Mouse (Mus musculus) limb, embryonic 15.5 days (tissue): ENCODE results near the gene Gm5269. TPM values are rescaled to one million over a fixed set of nuclear protein-coding genes. Genes with fewer than 3 reads are reported as not detected.

Source experiments
- ATAC-seq: fragments of 200-750 bp; cut with Nextera tagmentation; 2 replicates; pipeline ENCODE4 v1.8.0; 2017; ENCODE audit warnings: low read depth, moderate TSS enrichment; ENCODE audit not compliant: insufficient number of reproducible peaks, low FRiP score, low TSS enrichment
- H3K27ac ChIP-seq: fragments of 300-500 bp; sonication (generic); 2 replicates; pipeline ENCODE4 v1.5.1; 2015; ENCODE audit warnings: moderate library complexity, mild to moderate bottlenecking, inconsistent platforms
- H3K27me3 ChIP-seq: fragments of 300-500 bp; sonication (generic); 2 replicates; pipeline ENCODE4 v1.6.1; 2015; ENCODE audit warnings: inconsistent platforms
- H3K36me3 ChIP-seq: fragments of 300-500 bp; sonication (generic); 2 replicates; pipeline ENCODE4 v1.6.1; 2015; ENCODE audit warnings: inconsistent platforms
- H3K4me1 ChIP-seq: fragments of 300-500 bp; sonication (generic); 2 replicates; pipeline ENCODE4 v1.6.1; 2015; ENCODE audit warnings: inconsistent platforms
- H3K4me2 ChIP-seq: fragments of 300-500 bp; sonication (generic); 2 replicates; pipeline ENCODE4 v1.6.1; 2015; ENCODE audit warnings: mild to moderate bottlenecking, inconsistent platforms
- H3K4me3 ChIP-seq: fragments of 300-500 bp; sonication (generic); 2 replicates; pipeline ENCODE4 v1.5.1; 2015; ENCODE audit warnings: mild to moderate bottlenecking, inconsistent platforms
- H3K9ac ChIP-seq: fragments of 300-500 bp; sonication (generic); 2 replicates; pipeline ENCODE4 v1.6.1; 2015; ENCODE audit warnings: inconsistent platforms
- H3K9me3 ChIP-seq: fragments of 300-500 bp; sonication (generic); 2 replicates; pipeline ENCODE4 v1.6.1; 2016; ENCODE audit warnings: inconsistent platforms
- WGBS: fragments of 180-500 bp; shearing (Covaris S2); methylation state at CpG from one replicate; pipeline ENCODE4 v1.1.7; 2015; 5-methylcytosine and 5-hydroxymethylcytosine counted together
- polyA plus RNA-seq: library from polyadenylated mRNA; unstranded; fragments of >200 nt; fragmentation: Nextera tagmentation; extraction: Ambion mirVana; gene quantifications from 2 replicates; pipeline ENCODE4 v1.2.1, GENCODE M21; 2015

The Gm5269 gene
- polyA plus RNA-seq, result not detected in 2 replicates

DNA sequence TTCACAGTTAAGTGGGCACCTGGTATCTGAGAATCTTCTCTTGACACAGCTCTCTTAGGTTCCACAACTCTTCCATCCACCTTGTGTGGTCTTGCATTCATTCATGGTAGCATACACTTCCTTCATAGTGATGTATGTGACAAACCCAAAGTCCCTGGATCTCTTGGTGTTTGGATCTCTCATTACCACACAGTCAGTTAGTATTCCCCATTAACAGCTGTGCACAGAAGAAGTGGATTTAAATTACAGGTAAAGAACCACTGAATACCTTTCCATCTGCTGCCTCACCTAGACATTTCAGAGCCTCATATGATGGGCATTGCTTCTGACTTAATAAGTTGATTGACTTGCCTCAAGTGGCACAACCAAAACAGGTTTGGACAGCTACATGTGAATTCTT, at the start of gene Gm5269:
Gene Gm5269 (minus strand): TSS at position 101 of the 400 bp plus-strand sequence.
- no peaks in the 10 kb centered on the region for H3K27me3 ChIP-seq
- ATAC-seq, result no peak

DNA sequence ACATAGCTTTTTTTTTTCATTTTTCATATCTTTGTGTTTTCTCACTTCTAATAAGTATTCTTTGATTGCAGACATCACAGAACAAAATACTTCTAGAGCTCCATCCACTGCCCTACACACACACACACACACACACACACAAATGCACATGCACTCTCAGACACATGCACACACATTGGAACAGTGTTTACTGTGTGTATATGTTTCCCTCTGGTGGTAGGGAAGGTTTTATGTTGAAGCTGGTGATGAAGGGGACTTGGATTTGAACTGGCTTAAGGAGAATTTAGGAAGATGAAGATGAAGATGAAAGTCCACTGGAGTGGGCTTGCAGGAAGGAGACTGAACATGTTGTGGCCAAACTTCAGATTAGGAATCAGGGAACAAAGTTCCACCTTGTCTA, 41.1 kb upstream of the Gm5269 start:
- Histone ChIP-seq H3K4me3 (no peak overlapping the region), H3K9ac (no peak overlapping the region), H3K4me2 (no peak overlapping the region), H3K27me3 (peaks cover 6% of the 10 kb centered on the region), H3K27ac (no peak overlapping the region), H3K4me1 (peaks cover under 1% of the 10 kb centered on the region; the same call in 1 of the 2 replicates), H3K36me3 (no peaks in the 10 kb centered on the region), H3K9me3 (no peaks in the 10 kb centered on the region)
- no peak for ATAC-seq

More for the DNA sequence above, at the start of gene Gm5269:
- H3K9ac ChIP-seq, result no peak within 1 kb of the TSS
- H3K4me3 ChIP-seq, result no peak within 1 kb of the TSS
- no peaks in the 10 kb centered on the region for H3K9me3 ChIP-seq
- peak within 1 kb of the TSS; percentile 54; the same call in 1 of the 2 replicates for H3K27ac ChIP-seq
- no peaks in the 10 kb centered on the region for H3K36me3 ChIP-seq
- H3K4me2 ChIP-seq, result no peak within 1 kb of the TSS
- no peaks in the 10 kb centered on the region for H3K4me1 ChIP-seq

DNA sequence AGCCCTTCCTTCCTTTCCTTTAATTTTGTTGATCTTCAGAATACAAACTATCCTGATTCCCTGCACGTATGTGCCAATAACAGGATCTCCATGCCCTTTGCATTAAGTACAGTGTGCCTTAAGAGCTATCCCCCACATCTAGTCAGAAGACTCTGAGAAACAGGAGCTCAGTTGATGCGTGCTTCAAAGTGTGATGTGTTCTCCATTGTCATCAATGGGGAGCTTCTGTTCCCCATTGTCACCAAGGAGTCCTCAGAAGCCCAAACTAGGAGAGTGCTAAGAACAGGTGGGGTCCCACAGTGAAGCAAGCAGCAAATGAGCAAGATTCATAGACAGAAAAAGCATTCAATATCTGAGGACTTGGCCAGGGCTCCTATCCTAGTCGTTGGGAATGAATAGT, 36.8 kb upstream of the Gm5269 start:
- no peak for ATAC-seq
- Histone ChIP-seq H3K27ac (no peak overlapping the region), H3K4me3 (no peak overlapping the region), H3K9ac (no peak overlapping the region), H3K9me3 (no peaks in the 10 kb centered on the region), H3K4me1 (peaks cover 4% of the 10 kb centered on the region; the same call in 1 of the 2 replicates), H3K27me3 (peaks cover 9% of the 10 kb centered on the region), H3K4me2 (no peak overlapping the region), H3K36me3 (no peaks in the 10 kb centered on the region)
- 45% methylated on average over 3 of the region's 3 CpGs for WGBS

DNA sequence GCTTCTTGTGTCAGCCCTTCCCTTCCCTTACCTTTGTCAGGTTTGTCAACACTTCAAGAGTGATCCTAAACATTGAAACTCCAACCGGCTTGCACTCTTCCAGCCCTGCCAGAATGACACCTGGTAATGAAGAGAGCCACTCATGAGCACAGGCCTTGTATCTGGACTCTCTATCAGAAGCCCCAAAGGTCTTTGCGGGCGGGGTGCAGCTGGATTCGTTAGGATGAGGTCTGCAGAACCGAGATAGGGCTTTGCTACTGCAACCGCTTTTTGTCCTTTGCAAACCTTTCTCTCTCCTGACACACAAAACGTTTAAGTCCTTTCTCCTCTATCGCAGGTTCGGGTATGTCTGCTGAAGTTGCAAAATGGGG, 36.3 kb upstream of the Gm5269 start, which contains the start of gene Slc40a1:
Gene Slc40a1 (minus strand): TSS at position 131 of the 371 bp plus-strand sequence.
- H3K4me3 ChIP-seq, result peak within 1 kb of the TSS; percentile 66
- peak within 1 kb of the TSS; percentile 94 for H3K4me2 ChIP-seq
- no peaks in the 10 kb centered on the region for H3K9me3 ChIP-seq
- peak within 1 kb of the TSS; percentile 42 for H3K9ac ChIP-seq
- H3K36me3 ChIP-seq, result no peaks in the 10 kb centered on the region
- peaks cover 4% of the 10 kb centered on the region; the same call in 1 of the 2 replicates for H3K4me1 ChIP-seq
- WGBS, result 31% methylated on average over 9 of the region's 9 CpGs
- ATAC-seq, result no peak
- H3K27me3 ChIP-seq, result peaks cover 9% of the 10 kb centered on the region
- no peak within 1 kb of the TSS for H3K27ac ChIP-seq

DNA sequence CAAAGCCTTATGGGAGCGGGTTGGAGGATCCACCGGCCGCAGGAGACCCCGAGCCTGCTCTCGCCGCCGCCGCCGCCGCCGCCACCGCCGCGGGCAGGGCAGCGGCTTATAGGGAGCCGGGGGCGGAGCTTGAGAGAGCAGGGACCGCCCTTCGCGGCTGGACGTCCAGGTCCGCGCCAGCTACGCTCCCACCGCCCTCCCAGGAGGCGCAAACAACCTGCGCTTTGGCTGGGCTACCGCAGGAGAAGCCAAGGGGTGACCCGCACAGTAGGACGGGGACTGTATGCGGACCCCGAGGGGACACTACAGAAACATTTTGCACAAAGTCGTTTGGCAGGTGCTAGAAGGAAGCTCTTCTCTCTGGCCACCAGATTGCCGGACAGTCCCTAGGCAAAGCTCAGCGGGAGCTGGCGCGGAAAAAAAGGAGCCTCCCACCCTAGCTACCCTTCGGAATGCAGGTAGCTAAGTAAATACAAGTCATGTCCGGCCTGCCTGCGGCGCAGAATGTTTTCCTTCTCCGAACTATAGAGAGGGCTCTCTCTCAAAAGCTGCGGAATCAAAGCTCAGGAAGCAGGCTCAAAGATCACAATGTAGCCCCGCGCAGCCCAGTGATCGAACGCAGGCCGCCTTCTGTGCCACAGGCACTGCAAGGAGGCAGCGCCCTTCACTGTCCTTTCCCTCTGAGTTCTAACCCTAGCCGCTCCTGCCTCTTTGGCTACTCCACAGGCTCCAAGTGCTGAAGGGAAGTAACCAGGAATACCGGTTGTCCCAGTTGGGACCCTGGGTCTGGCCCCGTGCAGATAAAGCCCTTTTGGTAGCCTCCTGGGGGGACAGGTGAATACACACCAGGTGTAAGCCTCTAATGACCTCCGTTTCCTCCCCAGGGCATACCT, 35.7 kb upstream of the Gm5269 start:
- Histone ChIP-seq H3K4me1 (peaks cover 4% of the 10 kb centered on the region; the same call in 1 of the 2 replicates), H3K4me3 (peak overlapping the region; percentile 66), H3K9me3 (no peaks in the 10 kb centered on the region), H3K9ac (peak overlapping the region; percentile 42), H3K27ac (no peak overlapping the region), H3K27me3 (peaks cover 9% of the 10 kb centered on the region), H3K4me2 (peak overlapping the region; percentile 94), H3K36me3 (no peaks in the 10 kb centered on the region)
- ATAC-seq, result peak; percentile 80
- WGBS, result 2% methylated on average over 53 of the region's 53 CpGs

DNA sequence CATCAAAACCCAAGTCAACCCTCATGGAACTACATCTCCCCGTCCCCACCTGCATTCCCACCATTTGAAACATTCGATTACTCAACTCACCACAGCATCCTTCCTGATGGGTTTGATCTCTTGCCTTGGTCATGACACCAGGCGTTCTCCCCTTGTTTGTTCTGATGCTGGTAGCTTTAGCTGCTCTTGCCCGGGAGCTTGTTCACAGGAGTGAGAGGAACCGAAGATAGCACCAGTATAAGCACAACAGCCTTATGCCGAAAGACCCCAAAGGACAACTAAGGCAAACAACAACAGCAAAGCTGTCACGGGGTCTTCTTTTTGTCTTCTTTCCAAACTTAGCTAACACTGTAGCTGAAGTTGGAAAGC, 35.0 kb upstream of the Gm5269 start:
- Histone ChIP-seq H3K4me2 (peak overlapping the region; percentile 94), H3K27me3 (peaks cover 9% of the 10 kb centered on the region), H3K9me3 (no peaks in the 10 kb centered on the region), H3K27ac (no peak overlapping the region), H3K36me3 (no peaks in the 10 kb centered on the region), H3K9ac (peak overlapping the region; percentile 42; the same call in 1 of the 2 replicates), H3K4me1 (peaks cover 4% of the 10 kb centered on the region; the same call in 1 of the 2 replicates), H3K4me3 (peak overlapping the region; percentile 66)
- WGBS, result 13% methylated on average over 7 of the region's 7 CpGs
- no peak for ATAC-seq

DNA sequence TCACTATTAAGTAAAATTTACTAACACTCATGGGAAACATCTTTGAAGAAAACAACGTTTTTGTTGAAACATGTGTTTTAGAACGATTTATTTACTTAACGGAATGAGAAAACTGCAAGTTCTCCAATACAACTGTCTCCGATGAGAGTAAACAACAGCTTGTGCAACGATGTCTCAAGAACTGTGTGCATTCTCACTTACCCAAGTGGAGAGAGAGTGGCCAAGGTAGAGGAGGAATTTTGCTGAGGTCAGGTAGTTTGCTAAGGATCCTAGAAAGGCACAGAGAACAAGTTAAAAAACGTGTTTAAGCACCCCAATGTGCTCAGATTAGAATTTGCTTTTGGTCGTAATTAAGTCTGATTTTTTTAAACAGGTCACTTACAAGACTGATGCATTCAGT, 34.4 kb upstream of the Gm5269 start:
- H3K4me2 ChIP-seq, result peak overlapping the region; percentile 94
- H3K4me3 ChIP-seq, result peak overlapping the region; percentile 66
- 58% methylated on average over 7 of the region's 7 CpGs for WGBS
- H3K4me1 ChIP-seq, result peaks cover 4% of the 10 kb centered on the region; the same call in 1 of the 2 replicates
- no peak overlapping the region for H3K9ac ChIP-seq
- H3K27ac ChIP-seq, result no peak overlapping the region
- no peak for ATAC-seq
- H3K36me3 ChIP-seq, result no peaks in the 10 kb centered on the region
- H3K27me3 ChIP-seq, result peaks cover 9% of the 10 kb centered on the region
- no peaks in the 10 kb centered on the region for H3K9me3 ChIP-seq

DNA sequence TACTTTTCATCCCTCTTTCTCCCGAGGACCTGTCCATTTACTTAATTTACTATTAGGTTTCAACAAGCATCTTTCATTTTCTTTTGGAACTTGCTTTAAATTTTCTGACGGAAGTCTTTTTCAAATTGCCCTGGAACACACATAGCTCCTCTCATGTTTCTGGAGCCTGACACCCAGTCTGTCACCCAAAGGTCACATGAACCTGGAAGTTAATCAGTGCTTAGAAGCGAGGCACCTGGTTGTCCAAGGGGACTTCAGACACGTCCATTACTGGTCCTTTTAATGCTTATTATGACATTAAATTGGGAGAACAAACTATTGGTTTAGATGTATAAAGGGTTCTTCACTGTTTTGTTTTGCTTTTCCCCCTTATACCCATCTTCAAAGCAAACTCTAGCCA, 33.2 kb upstream of the Gm5269 start:
- no peaks in the 10 kb centered on the region for H3K9me3 ChIP-seq
- H3K27me3 ChIP-seq, result peaks cover 9% of the 10 kb centered on the region

DNA sequence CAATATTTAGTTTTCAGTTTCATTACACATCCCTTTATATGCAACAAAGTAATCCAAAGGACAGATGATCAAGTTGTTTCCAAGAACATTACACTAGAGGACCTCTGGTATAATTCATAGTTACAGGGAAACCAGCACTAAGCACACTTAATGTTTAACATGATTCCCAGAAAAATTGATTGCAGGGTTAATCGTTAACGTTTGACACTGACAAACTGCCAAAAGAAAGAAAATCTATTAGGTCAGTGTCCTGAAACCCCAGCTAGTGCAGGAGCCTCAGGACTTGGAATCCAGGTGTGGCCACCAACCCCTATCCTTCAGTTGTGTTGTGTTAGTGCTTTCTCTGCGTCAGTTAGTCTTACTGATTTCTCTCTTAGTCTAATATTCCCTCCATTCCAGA, 30.6 kb upstream of the Gm5269 start:
- ATAC-seq, result no peak
- H3K27me3 ChIP-seq, result no peaks in the 10 kb centered on the region
- H3K9me3 ChIP-seq, result no peaks in the 10 kb centered on the region
- H3K36me3 ChIP-seq, result no peaks in the 10 kb centered on the region
- no peaks in the 10 kb centered on the region; the same call in 1 of the 2 replicates for H3K4me1 ChIP-seq
- H3K9ac ChIP-seq, result no peak overlapping the region
- H3K4me2 ChIP-seq, result no peak overlapping the region
- H3K4me3 ChIP-seq, result no peak overlapping the region
- H3K27ac ChIP-seq, result no peak overlapping the region
- 83% methylated on average over 3 of the region's 3 CpGs for WGBS

More for the DNA sequence above, 33.2 kb upstream of the Gm5269 start:
- ATAC-seq, result no peak
- Histone ChIP-seq H3K36me3 (no peaks in the 10 kb centered on the region), H3K4me3 (no peak overlapping the region), H3K4me1 (peaks cover 4% of the 10 kb centered on the region; the same call in 1 of the 2 replicates), H3K27ac (no peak overlapping the region), H3K4me2 (no peak overlapping the region), H3K9ac (no peak overlapping the region)
- 63% methylated on average over 4 of the region's 4 CpGs for WGBS

DNA sequence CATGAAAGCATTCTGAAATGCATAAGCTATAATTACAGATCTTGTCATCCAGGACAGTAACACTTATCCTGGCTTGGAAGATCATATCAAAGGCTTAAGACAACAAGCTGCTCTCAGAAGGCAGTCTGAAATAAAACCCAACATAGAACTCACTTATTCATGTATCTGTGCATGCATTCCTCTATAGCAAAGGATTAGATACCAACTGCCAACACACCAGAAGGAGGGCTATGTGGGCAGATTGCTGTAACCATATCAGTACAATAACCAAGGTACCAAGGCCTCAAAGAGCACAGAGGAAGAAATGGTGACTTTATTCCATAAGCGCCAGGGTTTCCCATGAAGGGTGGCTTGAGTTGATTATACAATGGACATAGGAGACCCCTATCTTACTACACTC, 29.7 kb upstream of the Gm5269 start:
- H3K27ac ChIP-seq, result no peak overlapping the region
- H3K4me3 ChIP-seq, result no peak overlapping the region
- no peak overlapping the region for H3K9ac ChIP-seq
- no peak for ATAC-seq
- no peaks in the 10 kb centered on the region for H3K27me3 ChIP-seq
- 83% methylated on average over 1 of the region's 1 CpGs for WGBS
- H3K9me3 ChIP-seq, result no peaks in the 10 kb centered on the region
- no peaks in the 10 kb centered on the region for H3K36me3 ChIP-seq
- H3K4me1 ChIP-seq, result no peaks in the 10 kb centered on the region
- no peak overlapping the region for H3K4me2 ChIP-seq

DNA sequence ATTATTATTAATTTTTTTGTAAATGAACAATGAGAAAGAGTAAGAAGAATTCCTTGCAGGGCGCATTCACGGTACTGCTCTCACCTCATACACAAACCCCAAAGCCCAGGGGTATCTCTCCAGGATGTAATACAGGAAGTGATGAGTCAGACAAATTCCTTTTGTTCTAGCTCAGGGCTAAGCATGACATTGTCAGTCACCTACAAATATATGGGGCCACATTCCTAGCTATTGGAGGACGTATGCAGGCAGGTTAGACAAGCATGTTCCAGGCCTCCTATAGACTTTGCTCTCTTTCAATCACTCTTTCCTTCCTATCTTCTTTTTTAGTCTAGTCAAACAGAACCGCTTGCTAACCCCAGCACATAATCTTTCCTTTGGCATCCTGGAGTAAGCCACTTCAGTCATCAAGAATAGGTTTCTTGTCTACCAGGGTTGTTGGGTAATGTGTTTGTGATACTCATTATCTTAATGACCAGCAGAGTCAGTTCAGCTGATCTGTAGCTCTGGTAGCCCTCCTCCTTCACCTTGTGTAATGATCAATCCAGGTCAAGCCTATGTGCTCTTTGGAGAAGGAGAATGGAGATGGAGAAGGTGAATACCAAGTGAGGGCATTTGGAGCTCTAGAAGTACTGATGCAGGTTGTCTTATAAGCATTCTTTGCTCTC, 27.2 kb upstream of the Gm5269 start:
- Histone ChIP-seq H3K4me1 (no peaks in the 10 kb centered on the region), H3K27ac (no peak overlapping the region), H3K36me3 (no peaks in the 10 kb centered on the region), H3K9ac (no peak overlapping the region), H3K9me3 (no peaks in the 10 kb centered on the region), H3K27me3 (no peaks in the 10 kb centered on the region), H3K4me2 (no peak overlapping the region), H3K4me3 (no peak overlapping the region)
- no peak for ATAC-seq
- WGBS, result 73% methylated on average over 4 of the region's 4 CpGs

DNA sequence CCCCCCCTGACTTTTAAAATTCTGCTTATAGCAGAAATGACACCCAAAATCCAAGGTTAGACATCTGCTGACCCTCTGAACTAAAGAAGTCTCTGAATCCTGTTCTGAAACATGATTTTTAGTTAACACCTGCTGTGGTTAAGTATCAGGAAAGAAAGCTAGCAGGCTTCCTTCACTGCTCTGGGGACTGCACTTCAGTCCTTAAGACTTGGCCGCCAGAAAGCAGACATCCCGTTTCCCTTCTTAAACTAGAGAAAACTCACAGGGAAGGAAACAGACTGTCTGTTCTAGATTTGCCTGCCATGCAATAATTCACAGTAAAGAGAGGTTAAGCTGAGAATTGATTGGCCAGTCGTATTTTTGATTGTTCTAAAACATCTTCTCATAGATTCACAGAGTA, 26.1 kb upstream of the Gm5269 start:
- H3K4me3 ChIP-seq, result no peak overlapping the region
- no peak overlapping the region for H3K27ac ChIP-seq
- H3K9ac ChIP-seq, result no peak overlapping the region
- no peaks in the 10 kb centered on the region for H3K9me3 ChIP-seq
- no peaks in the 10 kb centered on the region for H3K4me1 ChIP-seq
- H3K36me3 ChIP-seq, result no peaks in the 10 kb centered on the region
- H3K4me2 ChIP-seq, result no peak overlapping the region
- no peak for ATAC-seq
- WGBS, result 64% methylated on average over 3 of the region's 3 CpGs
- no peaks in the 10 kb centered on the region for H3K27me3 ChIP-seq
